Comparison of ENCODE assay signal across 26 mouse cellular contexts in the genomic region with DNA sequence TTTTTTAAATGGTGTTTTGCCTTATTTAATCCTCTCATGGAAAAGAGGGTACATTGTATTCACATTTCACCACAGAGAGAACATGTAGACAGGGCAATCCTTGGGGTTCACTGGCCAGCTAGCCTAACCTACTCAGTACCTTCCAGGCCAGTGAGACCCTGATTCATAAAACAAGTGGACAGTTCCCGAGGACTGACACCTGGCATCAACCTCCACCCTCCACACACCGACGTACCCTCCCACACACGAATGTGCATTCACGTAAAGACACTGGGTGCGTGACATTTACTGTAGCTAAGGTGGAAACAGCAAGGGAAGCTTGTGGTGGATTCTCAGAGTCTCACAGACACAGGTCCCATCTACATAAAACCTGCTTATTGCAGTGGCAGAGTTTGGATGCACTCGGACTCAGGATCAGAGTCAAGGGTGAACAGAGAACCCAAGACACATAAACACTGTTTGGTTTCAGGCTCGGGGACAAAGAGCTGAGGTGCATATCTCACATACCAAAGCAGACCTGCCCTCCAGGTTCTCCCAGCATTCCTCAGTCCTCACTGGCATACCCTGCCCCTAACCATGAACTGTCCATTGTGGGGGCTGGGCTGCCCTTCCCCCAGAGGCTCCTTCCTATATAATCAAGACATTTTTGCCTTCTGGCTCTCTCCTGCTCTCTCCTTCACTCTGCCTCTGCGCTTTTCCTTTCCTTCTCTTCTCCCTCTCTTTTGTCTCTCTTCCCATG. TPM values are rescaled to one million over a fixed set of nuclear protein-coding genes. Genes with fewer than 3 reads are reported as not detected.
DNase-seq lines count a peak whose midpoint lies in the region; ATAC-seq and TF ChIP-seq lines count a peak whose summit lies in the region.
"Had no signal": no experiment of that assay in that cellular context is flagged by ENCODE, and none has a peak within 500 bp of the region (broad histone marks: within the 10 kb centered on the region; RNA-seq: fewer than 3 reads in every experiment).

No protein-coding gene starts in this region.

- H3K4me2 ChIP-seq in lung, embryonic 16.5 days (ENCODE audit: low read depth, low read length): no peak overlapping the region
- H3K4me2 ChIP-seq in hindbrain, embryonic 13.5 days: no peak overlapping the region
- H3K4me2 ChIP-seq: forebrain, embryonic 13.5 days; heart, embryonic 11.5 days; hindbrain, embryonic 14.5 days had no signal

- H3K27me3 ChIP-seq in lung, embryonic 16.5 days (ENCODE audit: control insufficient read depth, insufficient read depth, low read depth, low read length): no peaks in the 10 kb centered on the region
- no peaks in the 10 kb centered on the region for H3K27me3 ChIP-seq in ES-Bruce4 (ENCODE audit: control insufficient read depth, insufficient read depth, low read length, poor library complexity, severe bottlenecking)
- no peaks in the 10 kb centered on the region for H3K27me3 ChIP-seq in hindbrain, embryonic 13.5 days
- H3K27me3 ChIP-seq: forebrain, embryonic 13.5 days had no signal

- TF ChIP-seq CTCF in ES-Bruce4 (IDR thresholded peaks at IDR 0.05; ENCODE audit: low read depth, low read length): no peak

- H3K9me3 ChIP-seq in lung, embryonic 16.5 days (ENCODE audit: control insufficient read depth, low read length): no peaks in the 10 kb centered on the region
- H3K9me3 ChIP-seq in ES-Bruce4 (replicated peaks; ENCODE audit: control insufficient read depth, insufficient read depth, low read length, poor library complexity, severe bottlenecking): no peaks in the 10 kb centered on the region
- H3K9me3 ChIP-seq in hindbrain, embryonic 13.5 days: no peaks in the 10 kb centered on the region
- H3K9me3 ChIP-seq: forebrain, embryonic 13.5 days had no signal

- peak; percentile 87 for TF ChIP-seq EP300 in ES-Bruce4 (IDR thresholded peaks at IDR 0.05; ENCODE audit: insufficient read depth, low read depth, low read length)

- H3K4me3 ChIP-seq in lung, embryonic 16.5 days (ENCODE audit: low read length): no peak overlapping the region
- no peak overlapping the region for H3K4me3 ChIP-seq in ES-Bruce4 (ENCODE audit: low read depth, low read length)
- H3K4me3 ChIP-seq in hindbrain, embryonic 13.5 days: no peak overlapping the region
- H3K4me3 ChIP-seq: forebrain, embryonic 10.5 days; forebrain, embryonic 13.5 days; hindbrain, embryonic 10.5 days had no signal

- no peak for DNase-seq in lung, postnatal 36 days
- DNase-seq in ES-CJ7 (ENCODE audit: low read depth, low spot score): peak; percentile 40
- DNase-seq: adrenal gland, postnatal 10 days; adrenal gland, postnatal 36 days; cerebellum, adult 18-20 months; cerebellum, adult 9-10 months; cerebellum, postnatal 14 days; gastrocnemius, postnatal 14 days; heart, adult 18-20 months had no signal

- H3K9ac ChIP-seq in lung, embryonic 16.5 days (ENCODE audit: low read length): no peak overlapping the region
- no peak overlapping the region for H3K9ac ChIP-seq in ES-Bruce4 (ENCODE audit: low read depth, poor library complexity, severe bottlenecking)
- H3K9ac ChIP-seq in hindbrain, embryonic 13.5 days: no peak overlapping the region
- H3K9ac ChIP-seq: forebrain, embryonic 13.5 days; hindbrain, embryonic 14.5 days had no signal

- no peak overlapping the region for H3K27ac ChIP-seq in lung, embryonic 16.5 days (ENCODE audit: low read length)
- H3K27ac ChIP-seq in ES-Bruce4 (ENCODE audit: insufficient read depth, low read length): peak overlapping the region; percentile 46; the same call in 1 of the 2 replicates
- no peak overlapping the region for H3K27ac ChIP-seq in hindbrain, embryonic 13.5 days
- H3K27ac ChIP-seq: forebrain, embryonic 10.5 days; forebrain, embryonic 13.5 days; hindbrain, embryonic 10.5 days; hindbrain, embryonic 14.5 days; hindbrain, postnatal 0 days had no signal

- peak; percentile 47; the same call in 1 of the 2 replicates for ATAC-seq in lung, embryonic 16.5 days (ENCODE audit: low read depth)
- ATAC-seq in hindbrain, embryonic 13.5 days (ENCODE audit: low FRiP score): no peak
- ATAC-seq in CD4-positive, CD25-positive, alpha-beta regulatory T cell, adult 4 months: no peak
- ATAC-seq: forebrain, embryonic 13.5 days; forebrain, embryonic 16.5 days; hindbrain, postnatal 0 days; inflammation-experienced regulatory T-cells, adult 6 months; intestine, embryonic 16.5 days had no signal

- no peak for TF ChIP-seq POLR2A in ES-Bruce4 (IDR thresholded peaks at IDR 0.05; ENCODE audit: insufficient read depth, low read length)

- H3K4me1 ChIP-seq in lung, embryonic 16.5 days (replicated peaks; ENCODE audit: control insufficient read depth, insufficient read depth, low read length): no peaks in the 10 kb centered on the region
- H3K4me1 ChIP-seq in ES-Bruce4 (ENCODE audit: control insufficient read depth, insufficient read depth, low read length): peaks cover 9% of the 10 kb centered on the region
- H3K4me1 ChIP-seq in hindbrain, embryonic 13.5 days (replicated peaks): no peaks in the 10 kb centered on the region
- H3K4me1 ChIP-seq: forebrain, embryonic 10.5 days; forebrain, embryonic 13.5 days; hindbrain, embryonic 10.5 days had no signal

- 64% methylated on average over 9 of the region's 9 CpGs for WGBS in lung, embryonic 16.5 days
- WGBS in hindbrain, embryonic 13.5 days: 87% methylated on average over 9 of the region's 9 CpGs

- no peaks in the 10 kb centered on the region for H3K36me3 ChIP-seq in lung, embryonic 16.5 days (ENCODE audit: control insufficient read depth, insufficient read depth, low read length)
- no peaks in the 10 kb centered on the region for H3K36me3 ChIP-seq in ES-Bruce4 (ENCODE audit: control insufficient read depth, insufficient read depth, low read length, poor library complexity, severe bottlenecking)
- H3K36me3 ChIP-seq in hindbrain, embryonic 13.5 days: no peaks in the 10 kb centered on the region
- H3K36me3 ChIP-seq: forebrain, embryonic 10.5 days; hindbrain, embryonic 10.5 days had no signal

RNA-seq across cellular contexts. Expression of gene Klk5, which starts 13.0 kb away (rescaled TPM):
- not detected in 2 replicates for polyA plus RNA-seq in lung, embryonic 16.5 days (2015; fragmentation: Nextera tagmentation; extraction: Ambion mirVana)
- not detected in 2 replicates for polyA plus RNA-seq in ES-Bruce4 (2011; ENCODE audit: insufficient read depth, insufficient read length, low read depth, missing spikeins)
- polyA plus RNA-seq in hindbrain, embryonic 13.5 days (2015; fragmentation: Nextera tagmentation; extraction: Ambion mirVana): not detected in 2 replicates
- not detected for polyA plus RNA-seq in CD4-positive, CD25-positive, alpha-beta regulatory T cell, adult 4 months (2017; shearing (Covaris generic))
- polyA plus RNA-seq: C2C12; embryonic facial prominence, embryonic 11.5 days; forebrain, embryonic 13.5 days; forebrain, embryonic 16.5 days; heart, embryonic 11.5 days; heart, embryonic 14.5 days; heart, postnatal 0 days; hindbrain, embryonic 14.5 days; hindbrain, postnatal 0 days; inflammation-experienced regulatory T-cells, adult 6 months; intestine, embryonic 16.5 days had no signal

RNA-seq across cellular contexts. Expression of gene Klk4, which starts 26.1 kb away (rescaled TPM):
- not detected in 2 replicates for polyA plus RNA-seq in lung, embryonic 16.5 days (2015; fragmentation: Nextera tagmentation; extraction: Ambion mirVana)
- not detected in 2 replicates for polyA plus RNA-seq in ES-Bruce4 (2011; ENCODE audit: insufficient read depth, insufficient read length, low read depth, missing spikeins)
- 0.98 and 1.5 TPM in 2 replicates for polyA plus RNA-seq in hindbrain, embryonic 13.5 days (2015; fragmentation: Nextera tagmentation; extraction: Ambion mirVana)
- polyA plus RNA-seq in CD4-positive, CD25-positive, alpha-beta regulatory T cell, adult 4 months (2017; shearing (Covaris generic)): not detected
- polyA plus RNA-seq: C2C12; embryonic facial prominence, embryonic 11.5 days; forebrain, embryonic 10.5 days; forebrain, embryonic 13.5 days; heart, embryonic 11.5 days; heart, embryonic 14.5 days; heart, postnatal 0 days; inflammation-experienced regulatory T-cells, adult 6 months; intestine, embryonic 16.5 days had no signal

RNA-seq across cellular contexts. Expression of gene Klk6, which starts 30.5 kb away (rescaled TPM):
- polyA plus RNA-seq in lung, embryonic 16.5 days (2015; fragmentation: Nextera tagmentation; extraction: Ambion mirVana): not detected in 2 replicates
- not detected in 2 replicates for polyA plus RNA-seq in ES-Bruce4 (2011; ENCODE audit: insufficient read depth, insufficient read length, low read depth, missing spikeins)
- polyA plus RNA-seq in hindbrain, embryonic 13.5 days (2015; fragmentation: Nextera tagmentation; extraction: Ambion mirVana): not detected in 2 replicates
- polyA plus RNA-seq in CD4-positive, CD25-positive, alpha-beta regulatory T cell, adult 4 months (2017; shearing (Covaris generic)): not detected
- polyA plus RNA-seq: embryonic facial prominence, embryonic 11.5 days; forebrain, embryonic 10.5 days; forebrain, embryonic 13.5 days; forebrain, embryonic 16.5 days; heart, embryonic 11.5 days; heart, embryonic 14.5 days; heart, postnatal 0 days; hindbrain, embryonic 10.5 days; hindbrain, embryonic 14.5 days; hindbrain, postnatal 0 days; intestine, embryonic 16.5 days had no signal

RNA-seq across cellular contexts. Expression of gene Klk7, which starts 43.7 kb away (rescaled TPM):
- not detected in 2 replicates for polyA plus RNA-seq in lung, embryonic 16.5 days (2015; fragmentation: Nextera tagmentation; extraction: Ambion mirVana)
- 0.70 and 0.84 TPM in 2 replicates for polyA plus RNA-seq in ES-Bruce4 (2011; ENCODE audit: insufficient read depth, insufficient read length, low read depth, missing spikeins)
- not detected in 2 replicates for polyA plus RNA-seq in hindbrain, embryonic 13.5 days (2015; fragmentation: Nextera tagmentation; extraction: Ambion mirVana)
- polyA plus RNA-seq in CD4-positive, CD25-positive, alpha-beta regulatory T cell, adult 4 months (2017; shearing (Covaris generic)): under 1 TPM in 1 of 2 experiments, not detected in 1; 0.23 TPM
- polyA plus RNA-seq: C2C12; embryonic facial prominence, embryonic 11.5 days; forebrain, embryonic 10.5 days; forebrain, embryonic 13.5 days; forebrain, embryonic 16.5 days; heart, postnatal 0 days; hindbrain, embryonic 10.5 days; hindbrain, embryonic 14.5 days; intestine, embryonic 16.5 days had no signal

RNA-seq across cellular contexts. Expression of gene Klk8, which starts 57.4 kb away (rescaled TPM):
- polyA plus RNA-seq in lung, embryonic 16.5 days (2015; fragmentation: Nextera tagmentation; extraction: Ambion mirVana): 24.2 TPM in 2 replicates
- 12.7 and 15.5 TPM in 2 replicates for polyA plus RNA-seq in ES-Bruce4 (2011; ENCODE audit: insufficient read depth, insufficient read length, low read depth, missing spikeins)
- 4.4 and 7.8 TPM in 2 replicates for polyA plus RNA-seq in hindbrain, embryonic 13.5 days (2015; fragmentation: Nextera tagmentation; extraction: Ambion mirVana)
- polyA plus RNA-seq in CD4-positive, CD25-positive, alpha-beta regulatory T cell, adult 4 months (2017; shearing (Covaris generic)): 100 to 1,000 TPM; 136 to 138 TPM
